Mouse (Mus musculus): Measurements from ENCODE around the gene Ctsk. TPM values are rescaled to one million over a fixed set of nuclear protein-coding genes. Genes with fewer than 3 reads are reported as not detected.

Ctsk gene
- polyA plus RNA-seq, 1 experiment = 4.0 TPM

DNA sequence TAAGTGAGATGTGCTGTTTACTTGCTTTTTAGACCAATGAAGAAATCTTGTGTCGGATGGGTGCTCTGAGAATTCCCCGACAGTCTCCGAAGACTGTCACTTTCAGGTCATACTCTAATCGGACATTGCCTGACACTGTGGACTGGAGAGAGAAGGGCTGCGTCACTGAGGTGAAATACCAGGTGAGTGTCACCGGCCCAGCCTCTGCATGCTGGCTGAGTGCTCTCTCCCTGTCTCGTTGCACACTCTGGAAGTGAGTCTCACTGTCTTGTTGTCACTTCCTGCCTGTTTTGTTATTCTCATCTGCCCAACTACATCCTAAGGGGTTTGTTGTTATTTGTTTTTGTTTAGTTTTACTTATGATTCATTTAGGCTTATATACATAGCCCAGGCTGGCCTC, 43.9 kb downstream of the Ctsk start:
- 85% methylated on average over 7 of the region's 7 CpGs for WGBS
- H3K27ac ChIP-seq (ENCODE audit: control insufficient read depth, insufficient read depth, low read depth, low read length, poor library complexity) = no peak overlapping the region
- TF ChIP-seq POLR2A (IDR thresholded peaks at IDR 0.05; ENCODE audit: borderline replicate concordance, control insufficient read depth, low read depth, low read length) (no peak), CTCF (IDR thresholded peaks at IDR 0.05; ENCODE audit: control insufficient read depth, insufficient read depth, low read length) (no peak)
- no peaks in the 10 kb centered on the region; the same call in 1 of the 2 replicates for H3K4me1 ChIP-seq (ENCODE audit: control insufficient read depth, insufficient read depth, low read length)
- H3K4me3 ChIP-seq (replicated peaks; ENCODE audit: control insufficient read depth, low read depth, low read length) = no peak overlapping the region

DNA sequence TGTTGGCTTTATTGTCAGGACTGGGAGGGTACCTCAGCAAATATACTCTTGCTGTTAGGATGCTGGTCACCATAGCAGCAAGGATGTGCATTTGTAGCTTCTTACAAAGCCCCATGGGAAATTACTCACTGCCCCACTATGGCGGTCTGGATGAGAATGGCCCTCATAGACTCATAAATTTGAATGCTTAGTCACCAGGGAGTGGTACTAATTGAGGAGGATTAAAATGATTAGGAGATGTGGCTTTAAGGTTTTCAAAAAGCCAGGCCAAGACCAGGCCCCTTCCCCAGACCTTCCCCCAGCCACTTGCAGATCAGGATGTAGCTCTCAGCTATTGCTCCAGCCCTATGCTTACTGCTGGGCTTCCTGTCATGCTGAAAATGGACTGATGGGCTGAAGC, 51.1 kb downstream of the Ctsk start:
- WGBS = 88% methylated on average over 1 of the region's 1 CpGs

DNA sequence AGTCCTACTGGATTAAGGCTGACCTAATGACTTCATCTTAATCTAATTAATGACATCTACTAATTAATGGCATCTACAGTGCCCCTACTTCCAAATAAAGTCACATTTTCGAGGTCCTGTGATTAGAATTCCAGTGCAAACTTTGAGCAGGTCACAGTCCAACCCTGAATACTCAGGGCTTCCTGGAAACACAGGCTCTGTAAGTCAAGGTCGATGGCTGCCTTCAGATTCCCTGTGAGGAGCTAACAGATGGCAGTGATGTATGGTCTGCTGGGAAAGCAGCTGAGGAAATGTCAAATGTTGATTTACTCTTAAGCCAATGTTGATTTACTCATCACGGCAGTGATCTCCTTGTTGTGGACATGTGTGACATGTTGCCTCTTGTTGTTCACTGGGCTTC, 54.9 kb downstream of the Ctsk start:
- H3K27ac ChIP-seq (ENCODE audit: control insufficient read depth, insufficient read depth, low read depth, low read length, poor library complexity) = no peak overlapping the region
- WGBS = 62% methylated on average over 3 of the region's 3 CpGs
- H3K4me3 ChIP-seq (replicated peaks; ENCODE audit: control insufficient read depth, low read depth, low read length) = no peak overlapping the region
- TF ChIP-seq POLR2A (IDR thresholded peaks at IDR 0.05; ENCODE audit: borderline replicate concordance, control insufficient read depth, low read depth, low read length) = no peak
- no peaks in the 10 kb centered on the region; the same call in 1 of the 2 replicates for H3K4me1 ChIP-seq (ENCODE audit: control insufficient read depth, insufficient read depth, low read length)

More for the DNA sequence above, 51.1 kb downstream of the Ctsk start:
- no peak overlapping the region for H3K4me3 ChIP-seq (replicated peaks; ENCODE audit: control insufficient read depth, low read depth, low read length)
- no peak overlapping the region for H3K27ac ChIP-seq (ENCODE audit: control insufficient read depth, insufficient read depth, low read depth, low read length, poor library complexity)
- no peaks in the 10 kb centered on the region; the same call in 1 of the 2 replicates for H3K4me1 ChIP-seq (ENCODE audit: control insufficient read depth, insufficient read depth, low read length)
- TF ChIP-seq POLR2A (IDR thresholded peaks at IDR 0.05; ENCODE audit: borderline replicate concordance, control insufficient read depth, low read depth, low read length) (no peak), CTCF (IDR thresholded peaks at IDR 0.05; ENCODE audit: control insufficient read depth, insufficient read depth, low read length) (no peak)

Other genes with a start within 250 kb of the Ctsk start
- gene Bnipl, start 248.1 kb upstream of the Ctsk start, polyA plus RNA-seq (2011; ENCODE audit: insufficient read depth, insufficient read length, low replicate concordance, missing spikeins) = 1.7 TPM in 1 of 2 replicates, not detected in the other
- 50.3 and 67.0 TPM in 2 replicates for gene Mindy1, start 217.9 kb upstream of the Ctsk start, polyA plus RNA-seq (2011; ENCODE audit: insufficient read depth, insufficient read length, low replicate concordance, missing spikeins)
- gene Prune1, start 217.2 kb upstream of the Ctsk start, polyA plus RNA-seq (2011; ENCODE audit: insufficient read depth, insufficient read length, low replicate concordance, missing spikeins) = 8.3 and 12.4 TPM in 2 replicates
- gene Anxa9, start 192.1 kb upstream of the Ctsk start, polyA plus RNA-seq (2011; ENCODE audit: insufficient read depth, insufficient read length, low replicate concordance, missing spikeins) = 3.8 and 4.3 TPM in 2 replicates
- 70.3 and 159 TPM in 2 replicates for gene Cers2, start 184.5 kb upstream of the Ctsk start, polyA plus RNA-seq (2011; ENCODE audit: insufficient read depth, insufficient read length, low replicate concordance, missing spikeins)
- 13.9 and 27.0 TPM in 2 replicates for gene Setdb1, start 142.1 kb upstream of the Ctsk start, polyA plus RNA-seq (2011; ENCODE audit: insufficient read depth, insufficient read length, low replicate concordance, missing spikeins)
- gene 4930558C23Rik, start 96.4 kb upstream of the Ctsk start, polyA plus RNA-seq (2011; ENCODE audit: insufficient read depth, insufficient read length, low replicate concordance, missing spikeins) = not detected in 2 replicates
- 15.5 and 18.3 TPM in 2 replicates for gene Arnt, start 64.9 kb upstream of the Ctsk start, polyA plus RNA-seq (2011; ENCODE audit: insufficient read depth, insufficient read length, low replicate concordance, missing spikeins)
- gene Ctss, start 27.5 kb downstream of the Ctsk start, polyA plus RNA-seq (2011; ENCODE audit: insufficient read depth, insufficient read length, low replicate concordance, missing spikeins) = 19.5 and 42.3 TPM in 2 replicates
- gene Hormad1, start 60.4 kb downstream of the Ctsk start, polyA plus RNA-seq (2011; ENCODE audit: insufficient read depth, insufficient read length, low replicate concordance, missing spikeins) = not detected in 2 replicates
- gene Golph3l, start 89.7 kb downstream of the Ctsk start, polyA plus RNA-seq (2011; ENCODE audit: insufficient read depth, insufficient read length, low replicate concordance, missing spikeins) = 11.8 and 20.7 TPM in 2 replicates
- gene Ensa, start 125.7 kb downstream of the Ctsk start, polyA plus RNA-seq (2011; ENCODE audit: insufficient read depth, insufficient read length, low replicate concordance, missing spikeins) = 29.3 and 36.2 TPM in 2 replicates
- 88.8 and 134 TPM in 2 replicates for gene Mcl1, start 159.5 kb downstream of the Ctsk start, polyA plus RNA-seq (2011; ENCODE audit: insufficient read depth, insufficient read length, low replicate concordance, missing spikeins)
- gene Adamtsl4, start 188.7 kb downstream of the Ctsk start, polyA plus RNA-seq (2011; ENCODE audit: insufficient read depth, insufficient read length, low replicate concordance, missing spikeins) = 1.9 and 2.7 TPM in 2 replicates
- 26.4 and 38.2 TPM in 2 replicates for gene Ecm1, start 240.3 kb downstream of the Ctsk start, polyA plus RNA-seq (2011; ENCODE audit: insufficient read depth, insufficient read length, low replicate concordance, missing spikeins)